Mouse (Mus musculus) heart, postnatal 10 days (tissue): Measurements from ENCODE around the gene Kansl2. TPM values are rescaled to one million over a fixed set of nuclear protein-coding genes. Genes with fewer than 3 reads are reported as not detected.

ENCODE experiments used
- DNase-seq, 2 experiments: peaks; one replicate each; pipeline ENCODE4 v3.0.0; 2021
- intact Hi-C: fragments of 180-260 bp; cut with DNase I; formaldehyde crosslinking; loops from one replicate; pipeline ENCODE4 v1.15.1; 2025
- microRNA-seq, 2 experiments: library from miRNA; unstranded; fragments of <30 nt; microRNA quantifications; one replicate each; pipeline ENCODE4 v1.2.0; 2022
- total RNA-seq, 2 experiments: library from RNA; stranded (reverse); gene quantifications; 2 replicates each; pipeline ENCODE4 v1.2.3; 2021

Kansl2 gene
- total RNA-seq, 2 experiments from 2014 or later: 89.3 to 91.8 TPM

DNA sequence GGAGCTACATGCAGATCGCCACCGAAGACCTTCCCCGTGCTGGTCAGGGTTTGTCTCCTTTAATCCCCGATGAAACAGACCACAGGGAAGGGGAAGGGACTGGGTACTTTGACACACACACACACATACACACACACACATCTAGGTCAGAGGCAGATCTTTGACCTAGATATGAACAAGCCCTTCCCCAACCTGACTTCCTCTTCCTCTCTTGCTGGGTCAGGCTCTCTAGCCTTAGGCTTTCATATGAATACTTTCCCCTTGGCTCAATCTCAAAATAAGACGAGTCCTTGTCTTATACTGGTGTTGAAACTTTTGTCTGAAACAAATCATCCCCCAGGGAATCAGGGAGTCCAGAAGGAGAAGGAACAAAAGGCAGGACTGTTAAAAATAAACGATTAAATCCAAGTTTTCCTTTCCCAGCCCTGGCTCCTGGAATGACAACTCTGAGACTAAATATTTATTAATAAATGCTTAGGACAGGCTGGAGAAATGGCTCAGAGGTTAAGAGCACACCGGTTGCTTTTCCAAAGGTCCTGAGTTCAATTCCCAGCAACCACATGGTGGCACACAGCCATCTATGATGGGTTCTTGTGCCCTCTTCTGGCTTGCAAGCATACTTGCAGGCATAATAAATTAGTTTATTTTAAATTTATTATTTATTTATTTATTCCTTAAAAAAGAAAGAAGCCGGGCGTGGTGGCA is 27.7 kb downstream of the Kansl2 start:
- intact Hi-C loops: no loop called here

GRCm38 (mm10) chr15:98504514-98504913 is 29.6 kb downstream of the Kansl2 start:
- intact Hi-C loops: loop anchor here (2.0 kb wide), 1 partner anchor 20 kb away; no protein-coding TSS in a partner anchor
- DNase-seq: peak; percentile 68 to 85

More for the DNA sequence above, 27.7 kb downstream of the Kansl2 start:
- no peak for DNase-seq

GRCm38 (mm10) chr15:98503317-98503716 is 30.7 kb downstream of the Kansl2 start:
- intact Hi-C loops: no loop called here
- no peak for DNase-seq

GRCm38 (mm10) chr15:98497631-98498030 is 36.4 kb downstream of the Kansl2 start:
- DNase-seq: no peak
- intact Hi-C loops: no loop called here

DNA sequence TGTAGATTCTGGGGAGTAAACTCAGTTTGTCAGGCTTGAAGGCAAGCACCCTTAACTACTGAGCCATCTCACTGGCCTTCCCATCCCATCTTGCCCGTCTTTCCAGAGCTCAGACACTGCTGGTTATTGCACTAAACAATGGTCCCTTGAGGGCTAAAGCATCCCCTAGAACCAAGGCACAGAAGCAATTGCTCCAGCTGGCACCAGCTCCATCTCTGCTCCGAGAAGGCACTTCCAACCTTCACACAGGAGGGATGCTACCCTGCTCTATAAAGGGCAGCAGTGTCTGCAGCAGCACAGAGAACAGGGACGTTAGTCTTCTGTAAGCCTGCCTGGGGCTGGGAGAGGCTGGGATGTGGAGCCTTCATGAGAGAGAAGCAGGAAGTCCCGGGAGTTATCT is 42.0 kb downstream of the Kansl2 start, which contains the start of gene Olfr279:
Olfr279 (plus strand) TSS at position 301 of the 400 bp plus-strand sequence.
- intact Hi-C loops: no loop called here
- no peak for DNase-seq

GRCm38 (mm10) chr15:98491332-98491731 is 42.7 kb downstream of the Kansl2 start:
- no peak for DNase-seq
- intact Hi-C loops: no loop called here

GRCm38 (mm10) chr15:98486433-98487021 is 47.5 kb downstream of the Kansl2 start:
- no peak for DNase-seq
- intact Hi-C loops: no loop called here

DNA sequence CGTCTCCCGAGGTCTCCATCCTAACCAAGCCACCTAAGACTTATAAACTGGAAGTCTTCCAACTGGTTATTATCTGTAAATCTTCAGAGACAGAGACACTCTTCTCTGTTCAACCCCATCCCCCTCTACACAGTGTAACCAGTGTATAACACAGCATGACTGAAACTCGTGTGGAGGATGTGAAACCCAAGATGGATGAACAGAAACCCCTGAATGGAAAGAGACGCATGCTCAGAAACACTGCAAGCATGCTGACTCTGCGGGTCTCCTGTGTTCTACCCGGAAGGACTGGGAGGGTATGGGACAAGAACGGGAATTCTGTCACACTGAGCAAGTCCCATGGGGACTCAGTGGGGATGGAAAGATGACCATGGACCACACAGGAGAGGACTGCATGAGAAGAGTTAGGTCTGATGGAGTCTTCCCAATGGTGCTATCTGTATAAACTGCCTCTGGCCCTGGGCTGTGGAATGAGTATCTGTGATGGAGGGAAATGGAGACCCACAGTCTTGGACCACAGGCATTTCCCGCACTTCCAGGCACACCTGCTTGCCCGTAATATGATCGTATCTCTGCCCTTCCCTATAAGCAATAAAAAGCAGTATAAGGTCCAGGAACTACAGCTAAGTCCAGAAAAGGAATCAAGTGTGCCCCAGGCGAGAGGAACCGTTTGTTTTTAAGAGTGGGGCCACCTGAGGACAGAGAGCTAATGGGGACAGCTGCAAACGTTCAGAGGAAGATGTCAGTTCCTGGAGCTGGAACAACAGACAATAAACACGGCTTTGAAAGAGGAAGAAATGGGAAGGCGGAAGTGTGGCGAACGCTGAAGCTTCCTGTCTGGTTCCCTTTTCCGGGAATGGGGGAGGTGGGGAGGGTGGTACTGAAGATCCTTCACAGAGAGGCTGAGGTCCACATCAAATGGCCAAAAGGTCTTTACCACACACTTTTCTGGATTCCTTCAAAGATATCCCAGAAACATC is 49.9 kb downstream of the Kansl2 start:
- DNase-seq: peak; percentile 63 to 64
- intact Hi-C loops: loop anchor here (2.0 kb wide), 1 partner anchor 21 kb away; no protein-coding TSS in a partner anchor

DNA sequence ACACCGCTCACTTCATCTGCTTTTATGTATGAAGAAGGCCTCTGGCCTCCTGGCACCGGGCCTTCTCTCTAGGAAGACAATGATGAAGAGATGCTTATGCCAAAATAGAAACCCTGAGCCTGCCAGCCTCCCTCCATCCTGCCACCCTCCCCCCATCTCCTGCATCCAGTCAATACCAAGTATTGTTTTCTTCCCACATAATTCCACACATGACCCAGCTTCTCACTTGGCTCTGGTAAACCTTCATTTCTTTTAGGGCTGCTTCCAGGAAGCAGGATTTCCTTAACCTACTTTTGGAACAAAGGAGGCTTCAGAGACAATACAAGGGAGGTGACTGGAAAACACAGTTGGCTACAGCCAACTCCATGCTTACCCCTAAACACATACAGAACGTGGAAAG is 51.4 kb downstream of the Kansl2 start, which contains the start of gene Lalba:
Lalba (minus strand) TSS at position 21 of the 400 bp plus-strand sequence.
- peak; percentile 24 to 32 for DNase-seq
- intact Hi-C loops: no loop called here

- intact Hi-C loops: loop anchor here (5.0 kb wide), 1 partner anchor 297 kb away; no protein-coding TSS in a partner anchor
- no peak for DNase-seq
Observed at GRCm38 (mm10) chr15:98479568-98480102, 54.4 kb downstream of the Kansl2 start.

- DNase-seq: no peak
- intact Hi-C loops: loop anchor here (5.0 kb wide), 1 partner anchor 294 kb away; no protein-coding TSS in a partner anchor
Observed at GRCm38 (mm10) chr15:98476281-98476680, 57.8 kb downstream of the Kansl2 start.

DNA sequence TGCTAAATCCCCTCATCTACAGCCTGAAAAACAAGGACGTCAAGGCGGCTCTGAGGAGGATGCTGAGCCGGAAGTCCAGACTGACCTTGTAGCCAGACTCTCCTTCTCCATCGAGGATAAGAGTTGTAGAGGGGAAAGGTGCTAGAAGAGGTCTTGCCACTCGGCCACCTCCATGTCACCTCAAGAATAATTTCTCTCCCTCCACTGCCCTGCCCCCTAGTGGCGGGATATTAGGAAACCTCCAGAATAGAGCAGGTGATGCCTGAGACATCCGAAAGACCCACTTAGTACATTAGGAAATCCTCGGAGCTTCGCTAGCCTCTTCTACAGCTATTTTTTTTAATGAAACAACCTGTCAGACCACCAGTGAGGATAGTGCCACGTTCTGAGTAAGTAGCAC is 58.7 kb downstream of the Kansl2 start:
- intact Hi-C loops: loop anchor here (5.0 kb wide), 1 partner anchor 293 kb away; no protein-coding TSS in a partner anchor
- DNase-seq: peak; percentile 43 to 65

DNA sequence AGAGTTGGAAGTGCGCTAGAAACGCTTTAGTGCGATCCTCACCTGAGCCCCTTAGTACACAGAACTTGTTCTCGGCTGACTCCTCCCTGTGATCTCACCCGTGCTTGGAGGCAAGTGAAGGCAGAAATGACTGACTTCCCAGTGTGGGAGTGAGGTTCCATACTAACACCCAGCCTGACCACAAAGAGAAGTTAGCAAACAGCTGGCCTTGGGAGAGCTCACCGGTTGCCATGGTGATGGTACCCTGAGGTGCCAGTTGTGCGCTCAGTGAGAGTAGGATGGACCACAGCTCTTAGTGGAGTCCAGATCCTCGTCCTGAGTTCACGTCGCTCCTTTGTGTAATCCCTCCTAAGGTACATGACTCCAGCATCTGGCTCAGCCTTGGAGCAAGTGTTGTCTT is 59.1 kb downstream of the Kansl2 start:
- DNase-seq: no peak
- intact Hi-C loops: loop anchor here (5.0 kb wide), 1 partner anchor 293 kb away; no protein-coding TSS in a partner anchor

DNA sequence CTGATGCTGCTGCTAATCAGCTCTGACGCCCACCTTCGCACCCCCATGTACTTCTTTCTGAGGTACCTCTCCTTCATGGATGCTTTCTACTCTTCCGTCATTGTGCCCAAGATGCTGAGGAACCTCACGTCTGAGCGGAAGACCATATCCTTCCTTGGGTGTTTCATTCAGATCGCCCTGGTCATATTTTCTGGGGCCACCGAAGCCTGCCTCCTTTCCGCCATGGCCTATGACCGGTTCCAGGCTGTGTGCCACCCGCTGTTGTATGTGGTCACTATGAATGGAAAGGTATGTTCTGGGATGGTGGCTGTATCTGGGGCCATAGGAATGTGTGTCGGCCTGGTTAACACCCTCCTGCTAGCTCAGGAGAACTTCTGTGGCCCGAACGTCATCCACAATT is 62.5 kb downstream of the Kansl2 start:
- intact Hi-C loops: no loop called here

GRCm38 (mm10) chr15:98469596-98469995 is 64.5 kb downstream of the Kansl2 start, which contains the start of gene OR5BS1P:
TSS of gene OR5BS1P (plus strand) at chr15:98469896.
- intact Hi-C loops: no loop called here
- no peak for DNase-seq

More for the DNA sequence above, 62.5 kb downstream of the Kansl2 start:
- no peak for DNase-seq

Small RNA genes lying within 50 kb of the gene (microRNA-seq; reads per million reads assigned to microRNA genes)
- 1.7 to 9.0 reads per million in 2 experiments for gene Mir1291

Other genes starting within 250 kb of the Kansl2 start
- gene Zfp641, start 238.1 kb downstream of the Kansl2 start, total RNA-seq: 1 to 10 TPM; 5.4 to 6.5 TPM
- not detected for gene Olfr285, start 216.9 kb downstream of the Kansl2 start, total RNA-seq
- gene Olfr284, start 193.3 kb downstream of the Kansl2 start, total RNA-seq: not detected
- not detected for gene Olfr283, start 153.3 kb downstream of the Kansl2 start, total RNA-seq
- not detected for gene Olfr282, start 103.0 kb downstream of the Kansl2 start, total RNA-seq
- not detected for gene Olfr281, start 81.7 kb downstream of the Kansl2 start, total RNA-seq
- gene OR5BS1P, start 64.4 kb downstream of the Kansl2 start, total RNA-seq: not detected
- gene Lalba, start 51.5 kb downstream of the Kansl2 start, total RNA-seq: under 1 TPM in 1 of 2 experiments, not detected in 1; 0.47 TPM
- not detected for gene Olfr279, start 41.9 kb downstream of the Kansl2 start, total RNA-seq
- gene Ccnt1, start 36.7 kb upstream of the Kansl2 start, total RNA-seq: 10 to 100 TPM; 34.5 to 40.0 TPM
- gene 4930415O20Rik, start 36.7 kb upstream of the Kansl2 start, total RNA-seq: under 1 TPM in 1 of 2 experiments, not detected in 1; 0.53 TPM
- 100 to 1,000 TPM; 187 to 200 TPM for gene Adcy6, start 75.8 kb upstream of the Kansl2 start, total RNA-seq
- gene Cacnb3, start 96.6 kb upstream of the Kansl2 start, total RNA-seq: 10 to 100 TPM; 13.6 to 14.0 TPM
- gene Ddx23, start 128.6 kb upstream of the Kansl2 start, total RNA-seq: 10 to 100 TPM; 55.2 to 57.2 TPM
- 1 to 10 TPM in 1 of 2 experiments, under 1 TPM in 1; 0.84 to 1.9 TPM for gene Rnd1, start 143.2 kb upstream of the Kansl2 start, total RNA-seq
- under 1 TPM; 0.12 to 0.41 TPM for gene Ccdc65, start 173.9 kb upstream of the Kansl2 start, total RNA-seq
- gene Fkbp11, start 193.9 kb upstream of the Kansl2 start, total RNA-seq: 10 to 100 TPM in 1 of 2 experiments, 1 to 10 TPM in 1; 8.1 to 10.2 TPM
- gene Arf3, start 228.9 kb upstream of the Kansl2 start, total RNA-seq: 10 to 100 TPM; 36.3 to 40.1 TPM
- under 1 TPM; 0.43 to 0.67 TPM for gene Wnt10b, start 243.9 kb upstream of the Kansl2 start, total RNA-seq